Mouse (Mus musculus): Measurements from ENCODE around the gene Ccdc116. TPM values are rescaled to one million over a fixed set of nuclear protein-coding genes. Genes with fewer than 3 reads are reported as not detected.
"Not testable (repeated sequence)": the region's sequence is repeated elsewhere in the genome, so short reads cannot be mapped to it uniquely, and the experiment has no call there.

Gene Ccdc116
- polyA plus RNA-seq (2015; fragmentation: Nextera tagmentation; extraction: Ambion mirVana) = 0.31 and 0.48 TPM in 2 replicates

- no peak within 1 kb of the TSS for H3K27ac ChIP-seq
- H3K4me2 ChIP-seq = peak within 1 kb of the TSS; percentile 100
- peak within 1 kb of the TSS; percentile 61 for H3K4me3 ChIP-seq
- H3K9ac ChIP-seq = peak within 1 kb of the TSS; percentile 46
- peaks cover 4% of the 10 kb centered on the region; the same call in 1 of the 2 replicates for H3K36me3 ChIP-seq
- H3K9me3 ChIP-seq = no peaks in the 10 kb centered on the region
- peak; percentile 85 for ATAC-seq (ENCODE audit: borderline replicate concordance, extremely low read depth, low FRiP score, low TSS enrichment)
- under 1% methylated on average over 34 of the region's 34 CpGs for WGBS
- no peaks in the 10 kb centered on the region; the same call in 1 of the 2 replicates for H3K27me3 ChIP-seq
- peaks cover 16% of the 10 kb centered on the region for H3K4me1 ChIP-seq
These were observed at the start of gene Ccdc116 for GRCm38 (mm10) chr16:17146772-17147235. TSS of gene Ccdc116 (minus strand) at chr16:17147229.

GRCm38 (mm10) chr16:17193823-17194222 lies 46.8 kb upstream of the Ccdc116 start:
- H3K4me2 ChIP-seq = no peak overlapping the region
- 97% methylated on average over 4 of the region's 4 CpGs for WGBS

GRCm38 (mm10) chr16:17185475-17185874 lies 38.4 kb upstream of the Ccdc116 start:
- Histone ChIP-seq H3K4me2 (no peak overlapping the region), H3K27ac (no peak overlapping the region), H3K27me3 (no peaks in the 10 kb centered on the region), H3K4me1 (no peaks in the 10 kb centered on the region), H3K9ac (no peak overlapping the region), H3K36me3 (peaks cover 12% of the 10 kb centered on the region), H3K4me3 (no peak overlapping the region), H3K9me3 (no peaks in the 10 kb centered on the region)
- ATAC-seq (ENCODE audit: borderline replicate concordance, extremely low read depth, low FRiP score, low TSS enrichment) = no peak

More at GRCm38 (mm10) chr16:17193823-17194222, 46.8 kb upstream of the Ccdc116 start:
- peaks cover 6% of the 10 kb centered on the region; the same call in 1 of the 2 replicates for H3K36me3 ChIP-seq
- no peak overlapping the region for H3K4me3 ChIP-seq
- ATAC-seq (ENCODE audit: borderline replicate concordance, extremely low read depth, low FRiP score, low TSS enrichment) = no peak
- no peak overlapping the region for H3K27ac ChIP-seq
- no peak overlapping the region for H3K9ac ChIP-seq
- no peaks in the 10 kb centered on the region for H3K9me3 ChIP-seq
- H3K27me3 ChIP-seq = no peaks in the 10 kb centered on the region
- 0 out of 2 replicates have a peak, but pooled peaks cover 5% of the 10 kb centered on the region for H3K4me1 ChIP-seq

GRCm38 (mm10) chr16:17183003-17183402 lies 36.0 kb upstream of the Ccdc116 start:
- no peak for ATAC-seq (ENCODE audit: borderline replicate concordance, extremely low read depth, low FRiP score, low TSS enrichment)
- WGBS = 74% methylated on average over 3 of the region's 3 CpGs
- Histone ChIP-seq H3K27me3 (no peaks in the 10 kb centered on the region), H3K27ac (no peak overlapping the region), H3K4me3 (no peak overlapping the region), H3K9me3 (no peaks in the 10 kb centered on the region), H3K9ac (no peak overlapping the region), H3K4me1 (no peaks in the 10 kb centered on the region), H3K36me3 (peaks cover 16% of the 10 kb centered on the region), H3K4me2 (no peak overlapping the region)

- no peak overlapping the region for H3K4me3 ChIP-seq
- no peak overlapping the region for H3K9ac ChIP-seq
- no peak for ATAC-seq (ENCODE audit: borderline replicate concordance, extremely low read depth, low FRiP score, low TSS enrichment)
- H3K4me2 ChIP-seq = no peak overlapping the region
- peaks cover 16% of the 10 kb centered on the region for H3K36me3 ChIP-seq
- no peak overlapping the region for H3K27ac ChIP-seq
- 63% methylated on average over 2 of the region's 2 CpGs for WGBS
- no peaks in the 10 kb centered on the region for H3K4me1 ChIP-seq
- H3K27me3 ChIP-seq = no peaks in the 10 kb centered on the region
- no peaks in the 10 kb centered on the region for H3K9me3 ChIP-seq
These were observed 35.1 kb upstream of the Ccdc116 start for GRCm38 (mm10) chr16:17182136-17182535.

- peaks cover 13% of the 10 kb centered on the region for H3K36me3 ChIP-seq
- ATAC-seq (ENCODE audit: borderline replicate concordance, extremely low read depth, low FRiP score, low TSS enrichment) = no peak
- no peaks in the 10 kb centered on the region for H3K9me3 ChIP-seq
- H3K9ac ChIP-seq = no peak overlapping the region
- no peaks in the 10 kb centered on the region for H3K4me1 ChIP-seq
- no peak overlapping the region for H3K27ac ChIP-seq
- 83% methylated on average over 4 of the region's 4 CpGs for WGBS
- H3K4me3 ChIP-seq = no peak overlapping the region
- no peak overlapping the region for H3K4me2 ChIP-seq
- no peaks in the 10 kb centered on the region for H3K27me3 ChIP-seq
These were observed 34.4 kb upstream of the Ccdc116 start for GRCm38 (mm10) chr16:17181382-17181781.

GRCm38 (mm10) chr16:17179706-17180105 lies 32.7 kb upstream of the Ccdc116 start:
- Histone ChIP-seq H3K4me3 (no peak overlapping the region), H3K4me2 (no peak overlapping the region), H3K27ac (no peak overlapping the region), H3K9ac (no peak overlapping the region), H3K27me3 (no peaks in the 10 kb centered on the region), H3K36me3 (peaks cover 16% of the 10 kb centered on the region), H3K4me1 (no peaks in the 10 kb centered on the region), H3K9me3 (no peaks in the 10 kb centered on the region)
- ATAC-seq (ENCODE audit: borderline replicate concordance, extremely low read depth, low FRiP score, low TSS enrichment) = no peak
- WGBS = 94% methylated on average over 3 of the region's 3 CpGs

- WGBS = 97% methylated on average over 1 of the region's 1 CpGs
- ATAC-seq (ENCODE audit: borderline replicate concordance, extremely low read depth, low FRiP score, low TSS enrichment) = no peak
These were observed 30.7 kb upstream of the Ccdc116 start for GRCm38 (mm10) chr16:17177623-17178170.

GRCm38 (mm10) chr16:17175765-17176164 lies 28.7 kb upstream of the Ccdc116 start:
- H3K4me1 ChIP-seq = no peaks in the 10 kb centered on the region
- H3K4me2 ChIP-seq = no peak overlapping the region
- no peak overlapping the region for H3K9ac ChIP-seq
- H3K27ac ChIP-seq = no peak overlapping the region
- 73% methylated on average over 2 of the region's 2 CpGs for WGBS
- no peaks in the 10 kb centered on the region for H3K9me3 ChIP-seq
- no peak overlapping the region for H3K4me3 ChIP-seq
- no peaks in the 10 kb centered on the region for H3K27me3 ChIP-seq
- H3K36me3 ChIP-seq = peaks cover 40% of the 10 kb centered on the region
- no peak for ATAC-seq (ENCODE audit: borderline replicate concordance, extremely low read depth, low FRiP score, low TSS enrichment)

More at GRCm38 (mm10) chr16:17177623-17178170, 30.7 kb upstream of the Ccdc116 start:
- H3K4me1 ChIP-seq = no peaks in the 10 kb centered on the region
- H3K9me3 ChIP-seq = no peaks in the 10 kb centered on the region
- no peak overlapping the region for H3K4me2 ChIP-seq
- no peak overlapping the region for H3K27ac ChIP-seq
- peaks cover 30% of the 10 kb centered on the region for H3K36me3 ChIP-seq
- H3K4me3 ChIP-seq = no peak overlapping the region
- H3K27me3 ChIP-seq = no peaks in the 10 kb centered on the region
- H3K9ac ChIP-seq = no peak overlapping the region

GRCm38 (mm10) chr16:17168049-17168448 lies 21.0 kb upstream of the Ccdc116 start:
- Histone ChIP-seq H3K27ac (peak overlapping the region; percentile 60), H3K9ac (no peak overlapping the region)

GRCm38 (mm10) chr16:17167179-17167578 lies 20.1 kb upstream of the Ccdc116 start:
- Histone ChIP-seq H3K9ac (no peak overlapping the region), H3K9me3 (no peaks in the 10 kb centered on the region), H3K36me3 (peaks cover 28% of the 10 kb centered on the region), H3K4me2 (no peak overlapping the region), H3K27me3 (no peaks in the 10 kb centered on the region), H3K4me3 (no peak overlapping the region), H3K27ac (no peak overlapping the region), H3K4me1 (no peaks in the 10 kb centered on the region)
- no peak for ATAC-seq (ENCODE audit: borderline replicate concordance, extremely low read depth, low FRiP score, low TSS enrichment)

More at GRCm38 (mm10) chr16:17168049-17168448, 21.0 kb upstream of the Ccdc116 start:
- peaks cover 37% of the 10 kb centered on the region for H3K36me3 ChIP-seq
- no peaks in the 10 kb centered on the region for H3K9me3 ChIP-seq
- no peak overlapping the region for H3K4me3 ChIP-seq
- WGBS = 58% methylated on average over 5 of the region's 5 CpGs
- no peaks in the 10 kb centered on the region for H3K4me1 ChIP-seq
- peak; percentile 73; the same call in 1 of the 2 replicates for ATAC-seq (ENCODE audit: borderline replicate concordance, extremely low read depth, low FRiP score, low TSS enrichment)
- H3K4me2 ChIP-seq = no peak overlapping the region
- no peaks in the 10 kb centered on the region for H3K27me3 ChIP-seq

GRCm38 (mm10) chr16:17165478-17165877 lies 18.4 kb upstream of the Ccdc116 start:
- H3K9me3 ChIP-seq; H3K9ac ChIP-seq; H3K27me3 ChIP-seq; H3K4me3 ChIP-seq; H3K4me1 ChIP-seq; H3K4me2 ChIP-seq; H3K27ac ChIP-seq; ATAC-seq (ENCODE audit: borderline replicate concordance, extremely low read depth, low FRiP score, low TSS enrichment): not testable (repeated sequence)
- peaks cover 27% of the 10 kb centered on the region for H3K36me3 ChIP-seq
- 57% methylated on average over 1 of the region's 1 CpGs for WGBS

Data from lung, embryonic 15.5 days (tissue).